Mouse (Mus musculus) cerebellum, adult 2 months (tissue): ENCODE measurements at regions not wholly inside any gene's neighbourhood (a gene's known extent, or its start where the extent isn't known, plus 50 kb on each side); places are given as distances from the start of the nearest gene placed in this dataset.

Experiments
- DNase-seq, 2 experiments: peaks; one replicate each; pipeline ENCODE4 v3.0.0; 2021
- H3K27ac ChIP-seq: fragments of 200-500 bp; 2 replicates; pipeline ENCODE4 v1.5.1; 2012; ENCODE audit warnings: low read length, control low read depth, inconsistent platforms; ENCODE audit not compliant: insufficient read depth
- H3K27me3 ChIP-seq: fragments of 200-500 bp; 2 replicates; pipeline ENCODE4 v1.6.1; 2012; ENCODE audit warnings: inconsistent platforms, mild to moderate bottlenecking, low read length, moderate library complexity; ENCODE audit not compliant: control insufficient read depth, insufficient read depth
- H3K4me1 ChIP-seq: fragments of 200-500 bp; 2 replicates; pipeline ENCODE4 v1.6.1; 2011; ENCODE audit warnings: low read length; ENCODE audit not compliant: control insufficient read depth, insufficient read depth
- H3K4me3 ChIP-seq: fragments of 200-500 bp; replicated peaks from 2 replicates; pipeline ENCODE3; 2011; ENCODE audit warnings: mild to moderate bottlenecking, low read depth, low read length, control low read depth; ENCODE audit not compliant: insufficient read depth
- CTCF ChIP-seq: fragments of 200-500 bp; IDR thresholded peaks from 2 replicates; pipeline ENCODE4 v1.5.1; 2011; ENCODE audit warnings: low read depth, mild to moderate bottlenecking, control low read depth, low read length, moderate library complexity, borderline replicate concordance; ENCODE audit not compliant: insufficient read depth
- POLR2A ChIP-seq: fragments of 200-500 bp; IDR thresholded peaks from 2 replicates; pipeline ENCODE4 v1.6.1; 2011; ENCODE audit warnings: low read length, control low read depth, borderline replicate concordance; ENCODE audit not compliant: insufficient read depth
- WGBS: fragments of 180-500 bp; shearing (Covaris S2); methylation state at CpG from one replicate; pipeline ENCODE4 v1.1.7; 2018; 5-methylcytosine and 5-hydroxymethylcytosine counted together

GRCm38 (mm10) chr3:59401856-59402255 is 57.7 kb upstream of the Igsf10 start:
- peak; percentile 61 to 85 for DNase-seq
- TF ChIP-seq CTCF, result no peak
- TF ChIP-seq POLR2A, result no peak
- no peak overlapping the region for H3K27ac ChIP-seq
- peaks cover 7% of the 10 kb centered on the region; the same call in 1 of the 2 replicates for H3K4me1 ChIP-seq
- 4% methylated on average over 5 of the region's 5 CpGs for WGBS
- H3K27me3 ChIP-seq, result no peaks in the 10 kb centered on the region
- H3K4me3 ChIP-seq, result no peak overlapping the region

- 32% methylated on average over 4 of the region's 4 CpGs for WGBS
- no peak overlapping the region for H3K4me3 ChIP-seq
- no peaks in the 10 kb centered on the region for H3K27me3 ChIP-seq
- no peak for TF ChIP-seq CTCF
- peak in 1 of 2 experiments; percentile 21 for DNase-seq
- H3K4me1 ChIP-seq, result peaks cover 7% of the 10 kb centered on the region; the same call in 1 of the 2 replicates
- 0 out of 2 replicates have a peak overlapping the region, but pooled peaks have one; percentile 16 for H3K27ac ChIP-seq
Measured at GRCm38 (mm10) chr3:59401425-59401824, 57.2 kb upstream of the Igsf10 start.
